Mouse (Mus musculus) adrenal gland, adult 2 months (tissue): ENCODE data around the gene Arhgap27. TPM values are rescaled to one million over a fixed set of nuclear protein-coding genes. Genes with fewer than 3 reads are reported as not detected.
"Not testable (repeated sequence)": the region's sequence is repeated elsewhere in the genome, so short reads cannot be mapped to it uniquely, and the experiment has no call there.

Experiments used
- DNase-seq: peaks from one replicate; pipeline ENCODE4 v3.0.0; 2021
- polyA plus RNA-seq: library from polyadenylated mRNA; depleted of rRNA; stranded (reverse); fragments of >200 nt; gene quantifications from 2 replicates; pipeline ENCODE4 v1.2.3, GENCODE M21; 2012
- total RNA-seq, 2 experiments: library from RNA; stranded (reverse); gene quantifications; 2 replicates each; pipeline ENCODE4 v1.2.3; 2021

The Arhgap27 gene
- total and polyA plus RNA-seq, 3 experiments = 10.3 to 34.7 (median 12.2) TPM

GRCm38 (mm10) chr11:103332890-103333651, 30.4 kb downstream of the Arhgap27 start:
- DNase-seq = peak; percentile 37

GRCm38 (mm10) chr11:103332186-103332889, 31.2 kb downstream of the Arhgap27 start:
- peak; percentile 85 for DNase-seq

- DNase-seq = no peak
Observed at GRCm38 (mm10) chr11:103331502-103332185, 31.8 kb downstream of the Arhgap27 start.

GRCm38 (mm10) chr11:103330651-103331319, 32.7 kb downstream of the Arhgap27 start:
- no peak for DNase-seq

GRCm38 (mm10) chr11:103326950-103327349, 36.5 kb downstream of the Arhgap27 start:
- DNase-seq = peak; percentile 63

GRCm38 (mm10) chr11:103325172-103325571, 38.3 kb downstream of the Arhgap27 start:
- DNase-seq = peak; percentile 68

- DNase-seq = peak; percentile 24
Observed at GRCm38 (mm10) chr11:103324723-103325122, 38.8 kb downstream of the Arhgap27 start.

GRCm38 (mm10) chr11:103322832-103323231, 40.7 kb downstream of the Arhgap27 start:
- DNase-seq = not testable (repeated sequence)

- no peak for DNase-seq
Observed at GRCm38 (mm10) chr11:103320646-103321045, 42.8 kb downstream of the Arhgap27 start.

- no peak for DNase-seq
Observed at GRCm38 (mm10) chr11:103320196-103320595, 43.3 kb downstream of the Arhgap27 start.

GRCm38 (mm10) chr11:103318042-103318441, 45.5 kb downstream of the Arhgap27 start:
- no peak for DNase-seq

GRCm38 (mm10) chr11:103315379-103315778, 48.1 kb downstream of the Arhgap27 start:
- no peak for DNase-seq

- no peak for DNase-seq
Observed at GRCm38 (mm10) chr11:103314736-103315374, 48.6 kb downstream of the Arhgap27 start.

GRCm38 (mm10) chr11:103313542-103313941, 50.0 kb downstream of the Arhgap27 start:
- DNase-seq = no peak

GRCm38 (mm10) chr11:103312655-103313255, 50.7 kb downstream of the Arhgap27 start:
- DNase-seq = no peak

GRCm38 (mm10) chr11:103311960-103312611, 51.4 kb downstream of the Arhgap27 start:
- peak; percentile 88 for DNase-seq

GRCm38 (mm10) chr11:103309956-103310574, 53.4 kb downstream of the Arhgap27 start:
- DNase-seq = no peak

- peak; percentile 50 for DNase-seq
Observed at GRCm38 (mm10) chr11:103307910-103308309, 55.6 kb downstream of the Arhgap27 start.

- DNase-seq = no peak
Observed at GRCm38 (mm10) chr11:103304525-103304924, 59.0 kb downstream of the Arhgap27 start.

GRCm38 (mm10) chr11:103294772-103295171, 68.7 kb downstream of the Arhgap27 start:
- no peak for DNase-seq
